Mouse (Mus musculus) kidney, embryonic 15.5 days (tissue): ENCODE data around the gene Npm1. TPM values are rescaled to one million over a fixed set of nuclear protein-coding genes. Genes with fewer than 3 reads are reported as not detected.

Experiments used
- ATAC-seq: fragments of 200-750 bp; cut with Nextera tagmentation; replicated peaks from 2 replicates; pipeline ENCODE4 v1.8.0; 2017; ENCODE audit warnings: moderate TSS enrichment; ENCODE audit not compliant: low FRiP score
- H3K27ac ChIP-seq: fragments of 300-500 bp; sonication (generic); 2 replicates; pipeline ENCODE4 v1.5.1; 2015; ENCODE audit warnings: mild to moderate bottlenecking, inconsistent platforms
- H3K27me3 ChIP-seq: fragments of 300-500 bp; sonication (generic); 2 replicates; pipeline ENCODE4 v1.6.1; 2015; ENCODE audit warnings: inconsistent platforms
- H3K36me3 ChIP-seq: fragments of 300-500 bp; sonication (generic); 2 replicates; pipeline ENCODE4 v1.6.1; 2015; ENCODE audit warnings: inconsistent platforms
- H3K4me1 ChIP-seq: fragments of 300-500 bp; sonication (generic); 2 replicates; pipeline ENCODE4 v1.6.1; 2015; ENCODE audit warnings: inconsistent platforms
- H3K4me2 ChIP-seq: fragments of 300-500 bp; sonication (generic); 2 replicates; pipeline ENCODE4 v1.6.1; 2015; ENCODE audit warnings: moderate library complexity, mild to moderate bottlenecking, inconsistent platforms
- H3K4me3 ChIP-seq: fragments of 300-500 bp; sonication (generic); replicated peaks from 2 replicates; pipeline ENCODE4 v1.5.1; 2015; ENCODE audit warnings: mild to moderate bottlenecking, inconsistent platforms
- H3K9ac ChIP-seq: fragments of 300-500 bp; sonication (generic); 2 replicates; pipeline ENCODE4 v1.6.1; 2015; ENCODE audit warnings: mild to moderate bottlenecking, inconsistent platforms
- H3K9me3 ChIP-seq: fragments of 300-500 bp; sonication (generic); replicated peaks from 2 replicates; pipeline ENCODE4 v1.6.1; 2016; ENCODE audit warnings: inconsistent platforms
- WGBS: fragments of 180-500 bp; shearing (Covaris S2); methylation state at CpG from one replicate; pipeline ENCODE4 v1.1.7; 2015; ENCODE audit warnings: mixed read lengths; 5-methylcytosine and 5-hydroxymethylcytosine counted together
- polyA plus RNA-seq: library from polyadenylated mRNA; unstranded; fragments of >200 nt; fragmentation: Nextera tagmentation; extraction: Ambion mirVana; gene quantifications from 2 replicates; pipeline ENCODE4 v1.2.1, GENCODE M21; 2015

The Npm1 gene
- 1,128 and 1,268 TPM in 2 replicates for polyA plus RNA-seq

DNA sequence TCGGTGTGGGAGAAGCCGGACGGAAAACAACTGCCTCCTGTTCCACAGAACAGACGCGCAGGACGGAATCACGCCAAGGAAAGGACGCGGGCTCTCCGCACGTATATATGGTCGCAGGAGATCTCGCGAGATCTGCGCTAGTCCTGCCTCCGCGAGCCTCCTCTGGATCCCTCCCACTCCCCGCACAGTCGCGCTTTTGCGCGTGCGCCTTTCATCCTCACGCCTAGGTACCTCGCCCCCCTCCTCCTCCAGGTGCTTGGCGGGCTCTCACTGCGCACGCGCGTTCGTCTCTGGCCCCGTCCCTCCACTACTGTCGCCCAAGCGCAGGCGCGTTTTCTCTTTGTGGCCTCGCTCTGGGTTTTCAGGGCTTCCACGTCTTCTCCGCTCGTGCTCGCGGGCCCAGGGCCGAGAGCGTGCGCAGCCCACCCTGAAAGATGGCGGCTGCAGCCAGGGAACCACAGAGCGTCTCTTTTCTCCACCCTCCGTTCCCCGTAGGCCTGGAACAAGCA lies at the start of gene Npm1:
TSS of gene Npm1 (minus strand) at position 209 of the 509 bp plus-strand sequence.
- WGBS: 4% methylated on average over 49 of the region's 49 CpGs
- ATAC-seq: peak; percentile 98

GRCm38 (mm10) chr11:33207411-33207810 lies 44.4 kb upstream of the Npm1 start:
- Histone ChIP-seq H3K4me1 (peaks cover 21% of the 10 kb centered on the region), H3K36me3 (no peaks in the 10 kb centered on the region), H3K9ac (no peak overlapping the region), H3K27ac (no peak overlapping the region), H3K9me3 (no peaks in the 10 kb centered on the region), H3K27me3 (peaks cover 65% of the 10 kb centered on the region), H3K4me2 (no peak overlapping the region), H3K4me3 (no peak overlapping the region)
- ATAC-seq: no peak
- 90% methylated on average over 2 of the region's 2 CpGs for WGBS

More for the DNA sequence above, at the start of gene Npm1:
- H3K36me3 ChIP-seq: peaks cover 33% of the 10 kb centered on the region
- peak within 1 kb of the TSS; percentile 94 for H3K27ac ChIP-seq
- peak within 1 kb of the TSS; percentile 98 for H3K9ac ChIP-seq
- H3K4me2 ChIP-seq: peak within 1 kb of the TSS; percentile 66
- H3K27me3 ChIP-seq: 0 out of 2 replicates have a peak, but pooled peaks cover 3% of the 10 kb centered on the region
- H3K4me1 ChIP-seq: peaks cover 14% of the 10 kb centered on the region
- H3K4me3 ChIP-seq: peak within 1 kb of the TSS; percentile 94
- no peaks in the 10 kb centered on the region for H3K9me3 ChIP-seq

DNA sequence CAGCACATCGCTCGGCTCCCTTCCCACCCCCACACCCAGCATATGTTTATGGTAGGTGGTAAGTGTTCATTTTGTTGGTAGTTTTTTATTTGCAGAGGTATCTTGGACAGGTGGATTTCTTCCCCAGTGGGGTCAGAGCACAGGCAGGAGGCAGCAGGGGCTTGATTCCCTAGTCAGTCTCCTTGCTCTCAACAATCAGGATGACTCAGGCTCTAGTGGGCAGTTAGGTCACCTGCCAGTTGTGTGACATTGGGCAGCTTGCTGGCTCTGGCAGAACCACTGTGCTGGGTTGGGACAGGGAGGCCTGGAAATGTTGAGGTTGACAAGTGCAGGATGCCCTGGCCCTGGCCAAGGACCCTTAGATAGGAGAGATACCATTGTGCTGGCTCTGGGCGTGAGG lies 42.0 kb upstream of the Npm1 start:
- no peaks in the 10 kb centered on the region for H3K36me3 ChIP-seq
- no peak overlapping the region for H3K4me2 ChIP-seq
- no peak for ATAC-seq
- peaks cover 45% of the 10 kb centered on the region for H3K4me1 ChIP-seq
- H3K27ac ChIP-seq: no peak overlapping the region
- WGBS: 18% methylated on average over 3 of the region's 3 CpGs
- no peaks in the 10 kb centered on the region for H3K9me3 ChIP-seq
- peaks cover 90% of the 10 kb centered on the region for H3K27me3 ChIP-seq
- no peak overlapping the region for H3K9ac ChIP-seq
- H3K4me3 ChIP-seq: no peak overlapping the region

- H3K4me1 ChIP-seq: peaks cover 49% of the 10 kb centered on the region
- no peak overlapping the region for H3K9ac ChIP-seq
- H3K4me3 ChIP-seq: peak overlapping the region; percentile 38; the same call in 1 of the 2 replicates
- WGBS: under 1% methylated on average over 18 of the region's 18 CpGs
- H3K4me2 ChIP-seq: no peak overlapping the region; the same call in 1 of the 2 replicates
- H3K27me3 ChIP-seq: peaks cover 96% of the 10 kb centered on the region
- H3K27ac ChIP-seq: no peak overlapping the region
- no peak for ATAC-seq
- no peaks in the 10 kb centered on the region for H3K9me3 ChIP-seq
- no peaks in the 10 kb centered on the region for H3K36me3 ChIP-seq
Measured at GRCm38 (mm10) chr11:33204329-33204705, 41.3 kb upstream of the Npm1 start.

- ATAC-seq: peak; percentile 20; the same call in 1 of the 2 replicates
- 1% methylated on average over 79 of the region's 81 CpGs for WGBS
Measured at GRCm38 (mm10) chr11:33203383-33204328, 40.6 kb upstream of the Npm1 start, which contains the start of gene Tlx3. Tlx3 (minus strand) TSS chr11:33203589.

DNA sequence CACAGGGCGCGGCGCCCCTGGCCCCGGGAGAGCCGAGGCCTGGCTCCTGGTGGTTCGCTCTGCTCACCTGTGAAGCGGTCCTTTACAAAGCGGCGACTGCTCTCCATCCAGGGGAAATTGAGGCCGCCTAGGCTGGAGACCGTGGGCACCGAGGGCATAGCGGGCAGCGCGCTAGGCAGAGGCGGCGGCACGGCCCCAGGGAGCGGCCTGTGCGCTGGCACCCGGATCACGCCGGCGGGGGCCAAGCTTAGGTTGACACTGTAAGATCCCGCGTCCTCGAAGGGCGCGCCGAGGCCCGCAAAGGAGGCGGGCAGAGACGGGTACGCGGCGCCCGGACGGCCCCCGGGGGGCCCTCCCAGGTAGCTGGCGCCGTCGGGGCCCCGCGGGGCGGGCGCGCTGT lies 40.0 kb upstream of the Npm1 start:
- Histone ChIP-seq H3K27me3 (peaks cover 100% of the 10 kb centered on the region), H3K9me3 (0 out of 2 replicates have a peak, but pooled peaks cover 3% of the 10 kb centered on the region), H3K4me3 (peak overlapping the region; percentile 38), H3K4me1 (peaks cover 49% of the 10 kb centered on the region), H3K27ac (no peak overlapping the region), H3K36me3 (no peaks in the 10 kb centered on the region), H3K9ac (no peak overlapping the region), H3K4me2 (peak overlapping the region; percentile 61)
- under 1% methylated on average over 47 of the region's 47 CpGs for WGBS
- no peak for ATAC-seq

More at GRCm38 (mm10) chr11:33203383-33204328, 40.6 kb upstream of the Npm1 start, which contains the start of gene Tlx3:
- Histone ChIP-seq H3K4me3 (peak within 1 kb of the TSS; percentile 38), H3K4me2 (peak within 1 kb of the TSS; percentile 61), H3K27me3 (peaks cover 100% of the 10 kb centered on the region), H3K27ac (no peak within 1 kb of the TSS), H3K36me3 (no peaks in the 10 kb centered on the region), H3K4me1 (peaks cover 49% of the 10 kb centered on the region), H3K9ac (no peak within 1 kb of the TSS), H3K9me3 (no peaks in the 10 kb centered on the region)

DNA sequence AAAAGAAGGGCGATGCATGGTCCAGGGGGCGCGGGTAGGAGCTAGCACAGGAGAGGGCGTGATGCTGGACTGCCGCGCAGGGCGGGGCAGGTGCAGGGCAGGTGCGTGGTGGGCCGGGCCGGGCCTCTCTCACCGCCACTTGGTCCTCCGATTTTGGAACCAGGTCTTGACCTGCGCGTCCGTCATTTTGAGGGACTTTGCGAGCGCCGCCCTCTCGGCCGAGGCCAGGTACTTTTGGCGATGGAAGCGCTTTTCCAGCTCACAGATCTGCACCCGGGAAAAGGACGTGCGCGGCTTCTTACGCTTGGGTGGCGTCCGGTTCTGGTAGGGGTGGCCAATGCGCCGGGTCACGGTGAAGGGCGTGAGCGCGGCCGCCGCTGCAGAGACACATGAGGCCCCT lies 39.3 kb upstream of the Npm1 start:
- peaks cover 49% of the 10 kb centered on the region for H3K4me1 ChIP-seq
- H3K27me3 ChIP-seq: peaks cover 100% of the 10 kb centered on the region
- no peaks in the 10 kb centered on the region for H3K36me3 ChIP-seq
- no peak for ATAC-seq
- H3K27ac ChIP-seq: no peak overlapping the region
- H3K9me3 ChIP-seq: peaks cover 9% of the 10 kb centered on the region; the same call in 1 of the 2 replicates
- 1% methylated on average over 37 of the region's 37 CpGs for WGBS
- H3K9ac ChIP-seq: no peak overlapping the region
- peak overlapping the region; percentile 61 for H3K4me2 ChIP-seq
- H3K4me3 ChIP-seq: peak overlapping the region; percentile 38

- peak; percentile 9; the same call in 1 of the 2 replicates for ATAC-seq
- Histone ChIP-seq H3K36me3 (no peaks in the 10 kb centered on the region), H3K9me3 (peaks cover 12% of the 10 kb centered on the region; the same call in 1 of the 2 replicates), H3K27ac (no peak overlapping the region), H3K4me1 (peaks cover 49% of the 10 kb centered on the region), H3K4me3 (peak overlapping the region; percentile 37), H3K4me2 (peak overlapping the region; percentile 61), H3K9ac (no peak overlapping the region), H3K27me3 (peaks cover 100% of the 10 kb centered on the region)
- WGBS: 3% methylated on average over 19 of the region's 19 CpGs
Measured at GRCm38 (mm10) chr11:33201626-33202010, 38.6 kb upstream of the Npm1 start.

GRCm38 (mm10) chr11:33200764-33201625 lies 38.0 kb upstream of the Npm1 start:
- Histone ChIP-seq H3K9ac (no peak overlapping the region), H3K4me1 (peaks cover 54% of the 10 kb centered on the region)
- WGBS: under 1% methylated on average over 72 of the region's 76 CpGs

DNA sequence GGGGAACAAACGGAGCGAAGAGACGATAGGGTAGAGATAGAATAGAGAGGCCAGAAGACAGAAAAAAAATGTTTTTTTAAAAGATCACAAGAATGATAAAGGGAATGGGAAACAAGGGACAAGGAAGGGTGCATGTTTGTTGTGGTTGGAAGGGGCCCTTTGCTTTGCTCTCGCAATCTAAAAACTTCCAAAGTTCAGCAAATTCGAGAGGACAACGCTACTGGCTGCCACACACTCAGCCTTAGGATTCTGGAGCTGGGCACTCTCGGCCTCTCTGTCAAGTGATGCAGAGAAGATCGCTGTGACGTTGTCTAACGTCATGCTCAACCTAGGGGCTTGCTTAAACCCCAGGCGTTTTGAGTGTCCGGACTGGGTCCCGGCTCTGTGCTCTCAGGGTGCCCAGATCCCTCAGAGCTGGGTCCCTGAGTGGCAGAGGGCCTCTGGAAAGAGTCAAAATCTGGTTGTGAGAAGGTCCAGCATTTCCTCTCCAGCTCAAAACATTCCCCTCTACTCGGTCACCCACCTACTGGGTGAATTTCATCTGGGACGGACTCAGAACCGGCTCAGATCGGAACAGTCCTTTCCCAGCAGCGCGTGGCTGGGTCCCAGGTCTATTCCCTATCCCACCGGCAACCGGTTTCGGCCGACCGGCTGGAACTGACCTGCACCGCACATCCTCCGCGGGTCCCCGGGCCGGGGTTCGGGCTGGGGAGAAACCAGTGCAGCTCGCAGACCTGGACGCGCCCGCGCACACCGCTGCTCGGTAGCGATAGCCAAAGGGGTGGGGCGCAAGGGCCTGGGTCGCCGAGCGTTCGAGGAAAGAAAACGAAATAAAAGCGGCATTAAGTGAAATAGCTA lies 37.1 kb upstream of the Npm1 start:
- H3K9ac ChIP-seq: no peak overlapping the region
- peaks cover 59% of the 10 kb centered on the region for H3K4me1 ChIP-seq
- no peak for ATAC-seq
- no peaks in the 10 kb centered on the region for H3K36me3 ChIP-seq
- peaks cover 12% of the 10 kb centered on the region; the same call in 1 of the 2 replicates for H3K9me3 ChIP-seq
- peak overlapping the region; percentile 37 for H3K4me3 ChIP-seq
- H3K4me2 ChIP-seq: peak overlapping the region; percentile 61
- H3K27ac ChIP-seq: no peak overlapping the region
- H3K27me3 ChIP-seq: peaks cover 100% of the 10 kb centered on the region
- 1% methylated on average over 45 of the region's 45 CpGs for WGBS

More at GRCm38 (mm10) chr11:33200764-33201625, 38.0 kb upstream of the Npm1 start:
- Histone ChIP-seq H3K4me3 (peak overlapping the region; percentile 37), H3K36me3 (no peaks in the 10 kb centered on the region), H3K4me2 (peak overlapping the region; percentile 61), H3K27ac (no peak overlapping the region), H3K27me3 (peaks cover 100% of the 10 kb centered on the region), H3K9me3 (peaks cover 12% of the 10 kb centered on the region; the same call in 1 of the 2 replicates)
- ATAC-seq: peak; percentile 30
